Mouse (Mus musculus) neural tube, embryonic 13.5 days (tissue): ENCODE measurements around the gene Fbxo2. TPM values are rescaled to one million over a fixed set of nuclear protein-coding genes. Genes with fewer than 3 reads are reported as not detected.
A peak's percentile ranks its signal among the peaks of the same experiment; 100 is the strongest.
"Not testable (repeated sequence)": the region's sequence is repeated elsewhere in the genome, so short reads cannot be mapped to it uniquely, and the experiment has no call there.

Source experiments
- ATAC-seq: fragments of 200-750 bp; cut with Nextera tagmentation; 2 replicates; pipeline ENCODE4 v1.8.0; 2017; ENCODE audit warnings: low read depth, mild to moderate bottlenecking, moderate TSS enrichment, moderate library complexity
- H3K27ac ChIP-seq: fragments of 300-500 bp; sonication (generic); replicated peaks from 2 replicates; pipeline ENCODE4 v1.5.1; 2015; ENCODE audit warnings: moderate library complexity, mild to moderate bottlenecking, inconsistent platforms
- H3K27me3 ChIP-seq: fragments of 300-500 bp; sonication (generic); 2 replicates; pipeline ENCODE4 v1.6.1; 2015; ENCODE audit warnings: mild to moderate bottlenecking, inconsistent platforms
- H3K36me3 ChIP-seq: fragments of 300-500 bp; sonication (generic); 2 replicates; pipeline ENCODE4 v1.6.1; 2015; ENCODE audit warnings: mild to moderate bottlenecking, inconsistent platforms
- H3K4me1 ChIP-seq: fragments of 300-500 bp; sonication (generic); replicated peaks from 2 replicates; pipeline ENCODE4 v1.6.1; 2015; ENCODE audit warnings: inconsistent platforms
- H3K4me2 ChIP-seq: fragments of 300-500 bp; sonication (generic); 2 replicates; pipeline ENCODE4 v1.6.1; 2015; ENCODE audit warnings: inconsistent platforms, mild to moderate bottlenecking, moderate library complexity
- H3K4me3 ChIP-seq: fragments of 300-500 bp; sonication (generic); 2 replicates; pipeline ENCODE4 v1.5.1; 2015; ENCODE audit warnings: mild to moderate bottlenecking, inconsistent platforms
- H3K9ac ChIP-seq: fragments of 300-500 bp; sonication (generic); 2 replicates; pipeline ENCODE4 v1.6.1; 2015; ENCODE audit warnings: moderate library complexity, mild to moderate bottlenecking, inconsistent platforms
- H3K9me3 ChIP-seq: fragments of 300-500 bp; sonication (generic); 2 replicates; pipeline ENCODE4 v1.6.1; 2016; ENCODE audit warnings: inconsistent platforms
- WGBS: fragments of 180-500 bp; shearing (Covaris S2); methylation state at CpG from one replicate; pipeline ENCODE4 v1.1.7; 2015; 5-methylcytosine and 5-hydroxymethylcytosine counted together
- polyA plus RNA-seq: library from polyadenylated mRNA; unstranded; fragments of >200 nt; fragmentation: Nextera tagmentation; extraction: Ambion mirVana; gene quantifications from 2 replicates; pipeline ENCODE4 v1.2.1, GENCODE M21; 2015

Gene Fbxo2
- polyA plus RNA-seq, 1 experiment from 2014 or later = 6.9 TPM

- ATAC-seq = no peak
- Histone ChIP-seq H3K4me2 (0 out of 2 replicates have a peak overlapping the region, but pooled peaks have one; percentile 43), H3K27ac (no peak overlapping the region), H3K9me3 (no peaks in the 10 kb centered on the region), H3K4me3 (no peak overlapping the region), H3K36me3 (no peaks in the 10 kb centered on the region), H3K27me3 (peaks cover 74% of the 10 kb centered on the region), H3K4me1 (peaks cover 40% of the 10 kb centered on the region), H3K9ac (0 out of 2 replicates have a peak overlapping the region, but pooled peaks have one; percentile 2)
- 7% methylated on average over 17 of the region's 17 CpGs for WGBS
These were observed 5.1 kb downstream of the Fbxo2 start for GRCm38 (mm10) chr4:148165551-148165950.

GRCm38 (mm10) chr4:148166431-148166830, 6.0 kb downstream of the Fbxo2 start:
- H3K4me3 ChIP-seq = peak overlapping the region; percentile 2; the same call in 1 of the 2 replicates
- no peaks in the 10 kb centered on the region for H3K9me3 ChIP-seq

GRCm38 (mm10) chr4:148166986-148167385, 6.6 kb downstream of the Fbxo2 start:
- Histone ChIP-seq H3K4me3 (peak overlapping the region; percentile 2; the same call in 1 of the 2 replicates), H3K27me3 (peaks cover 66% of the 10 kb centered on the region), H3K4me1 (peaks cover 31% of the 10 kb centered on the region), H3K9ac (peak overlapping the region; percentile 47; the same call in 1 of the 2 replicates), H3K36me3 (no peaks in the 10 kb centered on the region), H3K4me2 (peak overlapping the region; percentile 43), H3K27ac (peak overlapping the region; percentile 62), H3K9me3 (no peaks in the 10 kb centered on the region)
- ATAC-seq = no peak
- 7% methylated on average over 4 of the region's 4 CpGs for WGBS

More at GRCm38 (mm10) chr4:148166431-148166830, 6.0 kb downstream of the Fbxo2 start:
- H3K27ac ChIP-seq = peak overlapping the region; percentile 62
- peaks cover 31% of the 10 kb centered on the region for H3K4me1 ChIP-seq
- H3K9ac ChIP-seq = peak overlapping the region; percentile 47; the same call in 1 of the 2 replicates
- peak; percentile 46 for ATAC-seq
- no peaks in the 10 kb centered on the region for H3K36me3 ChIP-seq
- 1% methylated on average over 10 of the region's 10 CpGs for WGBS
- peaks cover 66% of the 10 kb centered on the region for H3K27me3 ChIP-seq
- H3K4me2 ChIP-seq = peak overlapping the region; percentile 43

- no peaks in the 10 kb centered on the region for H3K36me3 ChIP-seq
- no peak overlapping the region for H3K9ac ChIP-seq
- no peak overlapping the region for H3K27ac ChIP-seq
- no peak overlapping the region for H3K4me2 ChIP-seq
- peaks cover 36% of the 10 kb centered on the region for H3K4me1 ChIP-seq
- peaks cover 64% of the 10 kb centered on the region for H3K27me3 ChIP-seq
- H3K9me3 ChIP-seq = no peaks in the 10 kb centered on the region
- no peak overlapping the region for H3K4me3 ChIP-seq
- ATAC-seq = no peak
- 28% methylated on average over 7 of the region's 7 CpGs for WGBS
These were observed 7.9 kb downstream of the Fbxo2 start for GRCm38 (mm10) chr4:148168287-148168686.

GRCm38 (mm10) chr4:148169586-148169985, 9.2 kb downstream of the Fbxo2 start:
- H3K9me3 ChIP-seq = no peaks in the 10 kb centered on the region
- ATAC-seq = no peak
- 27% methylated on average over 15 of the region's 15 CpGs for WGBS
- H3K4me3 ChIP-seq = no peak overlapping the region
- H3K4me2 ChIP-seq = no peak overlapping the region
- no peak overlapping the region for H3K27ac ChIP-seq
- H3K4me1 ChIP-seq = peaks cover 40% of the 10 kb centered on the region
- peaks cover 61% of the 10 kb centered on the region for H3K27me3 ChIP-seq
- H3K9ac ChIP-seq = no peak overlapping the region
- H3K36me3 ChIP-seq = no peaks in the 10 kb centered on the region

DNA sequence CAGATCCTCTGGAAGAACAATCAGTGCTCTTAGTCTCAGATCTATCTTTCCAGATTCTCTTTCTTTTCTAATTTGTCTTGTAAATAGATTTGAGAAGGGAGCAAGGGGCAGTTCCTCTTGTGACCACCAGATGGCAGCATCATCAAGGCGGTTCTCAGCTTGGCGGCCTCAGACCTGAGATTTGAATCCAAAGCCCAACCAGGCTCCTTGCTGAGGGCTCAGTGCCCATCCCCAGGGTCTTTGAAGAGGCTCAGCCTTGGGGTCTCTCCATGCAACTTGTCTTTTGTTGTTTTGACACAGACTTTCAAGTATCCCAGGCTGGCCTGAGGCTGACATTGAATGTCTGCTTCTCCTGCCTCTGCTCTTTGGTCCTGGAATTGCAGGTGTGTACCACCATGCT, 10.4 kb downstream of the Fbxo2 start:
- Histone ChIP-seq H3K9ac (no peak overlapping the region), H3K4me3 (no peak overlapping the region), H3K4me1 (peaks cover 41% of the 10 kb centered on the region), H3K36me3 (no peaks in the 10 kb centered on the region), H3K27ac (no peak overlapping the region), H3K9me3 (no peaks in the 10 kb centered on the region), H3K27me3 (peaks cover 57% of the 10 kb centered on the region), H3K4me2 (no peak overlapping the region)
- no peak for ATAC-seq
- WGBS = 2% methylated on average over 2 of the region's 2 CpGs

GRCm38 (mm10) chr4:148171261-148171660, 10.8 kb downstream of the Fbxo2 start:
- Histone ChIP-seq H3K4me3 (no peak overlapping the region), H3K27ac (no peak overlapping the region), H3K4me1 (peaks cover 41% of the 10 kb centered on the region), H3K27me3 (peaks cover 56% of the 10 kb centered on the region), H3K9ac (no peak overlapping the region), H3K4me2 (no peak overlapping the region), H3K9me3 (no peaks in the 10 kb centered on the region), H3K36me3 (no peaks in the 10 kb centered on the region)
- WGBS = 51% methylated on average over 3 of the region's 3 CpGs
- ATAC-seq = no peak

- ATAC-seq = peak; percentile 64
- Histone ChIP-seq H3K36me3 (no peaks in the 10 kb centered on the region), H3K4me1 (peaks cover 45% of the 10 kb centered on the region), H3K4me3 (peak overlapping the region; percentile 22), H3K27me3 (peaks cover 49% of the 10 kb centered on the region), H3K4me2 (peak overlapping the region; percentile 52), H3K9me3 (no peaks in the 10 kb centered on the region), H3K9ac (peak overlapping the region; percentile 57), H3K27ac (peak overlapping the region; percentile 86)
- WGBS = under 1% methylated on average over 30 of the region's 30 CpGs
These were observed 13.5 kb downstream of the Fbxo2 start for GRCm38 (mm10) chr4:148173811-148174494.

DNA sequence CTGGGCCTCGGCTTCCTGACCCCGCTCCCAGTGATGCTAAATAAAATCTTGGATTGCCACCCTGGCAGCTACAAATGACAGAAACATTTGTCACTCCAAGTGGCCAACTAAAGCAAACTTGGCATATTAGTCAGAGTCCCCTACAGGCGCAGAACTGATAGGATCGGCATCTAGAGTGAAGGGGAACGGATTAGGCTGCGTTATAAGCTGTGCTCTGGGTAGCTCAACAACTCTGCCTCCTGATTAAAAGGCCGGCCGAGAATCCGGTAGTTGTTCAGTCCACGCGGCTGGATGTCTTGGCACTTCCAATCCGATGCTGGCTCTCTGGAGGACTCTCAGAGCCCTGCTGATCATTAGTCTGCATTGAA, 14.1 kb downstream of the Fbxo2 start:
- Histone ChIP-seq H3K36me3 (no peaks in the 10 kb centered on the region), H3K4me2 (peak overlapping the region; percentile 52), H3K27me3 (peaks cover 47% of the 10 kb centered on the region), H3K4me3 (peak overlapping the region; percentile 22; the same call in 1 of the 2 replicates), H3K9ac (peak overlapping the region; percentile 57), H3K4me1 (peaks cover 45% of the 10 kb centered on the region), H3K9me3 (no peaks in the 10 kb centered on the region), H3K27ac (peak overlapping the region; percentile 86)
- WGBS = 13% methylated on average over 12 of the region's 12 CpGs
- ATAC-seq = no peak

- not testable (repeated sequence) for ATAC-seq
- WGBS = 76% methylated on average over 5 of the region's 6 CpGs
These were observed 16.2 kb downstream of the Fbxo2 start for GRCm38 (mm10) chr4:148176603-148177002.

GRCm38 (mm10) chr4:148177716-148178115, 17.3 kb downstream of the Fbxo2 start:
- no peak overlapping the region for H3K9ac ChIP-seq

More at GRCm38 (mm10) chr4:148176603-148177002, 16.2 kb downstream of the Fbxo2 start:
- not testable (repeated sequence) for H3K9ac ChIP-seq, H3K4me2 ChIP-seq, H3K9me3 ChIP-seq, H3K4me3 ChIP-seq, H3K36me3 ChIP-seq
- Histone ChIP-seq H3K27ac (peak overlapping the region; percentile 86; the same call in 1 of the 2 replicates), H3K4me1 (peaks cover 45% of the 10 kb centered on the region), H3K27me3 (peaks cover 36% of the 10 kb centered on the region)

GRCm38 (mm10) chr4:148181483-148181882, 21.1 kb downstream of the Fbxo2 start:
- Histone ChIP-seq H3K4me3 (no peak overlapping the region), H3K4me2 (no peak overlapping the region), H3K9me3 (no peaks in the 10 kb centered on the region), H3K4me1 (peaks cover 25% of the 10 kb centered on the region), H3K36me3 (no peaks in the 10 kb centered on the region), H3K9ac (no peak overlapping the region), H3K27ac (no peak overlapping the region), H3K27me3 (no peaks in the 10 kb centered on the region)
- no peak for ATAC-seq
- WGBS = 88% methylated on average over 12 of the region's 12 CpGs

More at GRCm38 (mm10) chr4:148177716-148178115, 17.3 kb downstream of the Fbxo2 start:
- Histone ChIP-seq H3K4me3 (no peak overlapping the region), H3K9me3 (no peaks in the 10 kb centered on the region), H3K36me3 (no peaks in the 10 kb centered on the region), H3K4me1 (peaks cover 49% of the 10 kb centered on the region), H3K27ac (0 out of 2 replicates have a peak overlapping the region, but pooled peaks have one; percentile 23), H3K27me3 (peaks cover 26% of the 10 kb centered on the region), H3K4me2 (no peak overlapping the region)
- no peak for ATAC-seq
